Mouse (Mus musculus): ENCODE data around the gene Sorbs1. TPM values are rescaled to one million over a fixed set of nuclear protein-coding genes. Genes with fewer than 3 reads are reported as not detected.

Gene Sorbs1
- polyA plus RNA-seq, 1 experiment from 2014 or later: 107 TPM

- no peak overlapping the region for H3K4me3 ChIP-seq
- no peak overlapping the region for H3K27ac ChIP-seq
- H3K4me1 ChIP-seq: peaks cover 2% of the 10 kb centered on the region
- H3K27me3 ChIP-seq (replicated peaks): no peaks in the 10 kb centered on the region
- H3K36me3 ChIP-seq: no peaks in the 10 kb centered on the region
- no peaks in the 10 kb centered on the region for H3K9me3 ChIP-seq
- ATAC-seq (ENCODE audit: low FRiP score, low read depth): no peak
- H3K9ac ChIP-seq: no peak overlapping the region
- no peak overlapping the region for H3K4me2 ChIP-seq (replicated peaks)
- WGBS: 74% methylated on average over 9 of the region's 9 CpGs
Measured at GRCm38 (mm10) chr19:40410109-40410508, 103.5 kb downstream of the Sorbs1 start.

DNA sequence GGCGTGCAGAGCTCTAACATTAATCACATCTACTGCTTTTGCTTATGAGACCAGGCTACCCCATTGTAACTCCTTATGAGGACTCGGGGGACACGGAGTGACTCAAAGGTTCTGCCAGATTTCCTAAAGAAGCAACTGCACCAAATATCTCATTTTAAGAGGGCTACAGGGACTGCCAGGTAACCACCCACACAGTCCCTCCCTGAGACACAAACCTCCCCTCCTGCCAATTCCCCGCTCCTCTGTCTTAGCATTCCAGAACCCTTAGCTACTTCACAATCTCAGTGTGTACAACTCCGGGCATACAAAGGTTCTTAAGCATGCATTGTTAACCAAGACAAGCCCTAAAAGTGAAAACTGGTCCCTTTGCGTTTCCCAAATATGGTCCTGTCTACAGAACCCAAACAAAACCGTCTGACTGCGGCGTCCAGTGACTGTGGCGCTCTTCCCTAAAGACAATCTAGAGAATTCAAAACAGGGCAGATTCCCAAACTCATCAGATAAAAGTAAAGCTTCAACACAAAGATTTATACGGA lies 104.0 kb downstream of the Sorbs1 start:
- ATAC-seq (ENCODE audit: low FRiP score, low read depth): no peak
- no peak overlapping the region for H3K9ac ChIP-seq
- H3K4me3 ChIP-seq: no peak overlapping the region
- H3K4me2 ChIP-seq (replicated peaks): no peak overlapping the region
- H3K9me3 ChIP-seq: no peaks in the 10 kb centered on the region
- H3K27ac ChIP-seq: no peak overlapping the region
- H3K4me1 ChIP-seq: no peaks in the 10 kb centered on the region
- no peaks in the 10 kb centered on the region for H3K36me3 ChIP-seq
- WGBS: 89% methylated on average over 11 of the region's 11 CpGs
- no peaks in the 10 kb centered on the region for H3K27me3 ChIP-seq (replicated peaks)

DNA sequence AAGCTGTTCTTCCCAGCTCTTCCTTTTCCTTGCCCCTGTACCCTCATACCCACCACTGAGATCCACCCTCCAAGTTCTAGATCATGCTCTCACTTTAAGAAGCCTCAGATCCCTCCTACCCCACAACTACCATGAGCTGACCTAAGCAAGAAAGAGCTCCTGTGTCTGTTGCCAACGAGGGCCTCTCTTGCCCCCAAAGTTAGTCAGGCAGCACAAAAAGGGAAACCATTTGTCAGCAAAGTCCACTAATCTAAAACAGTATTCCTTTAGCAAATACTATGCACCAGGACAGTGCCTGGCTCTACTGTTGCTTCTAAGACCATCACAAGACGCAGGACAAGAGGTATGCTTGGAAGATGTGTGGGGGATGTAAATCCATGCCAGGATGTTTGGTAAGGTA lies 106.4 kb downstream of the Sorbs1 start:
- Histone ChIP-seq H3K36me3 (no peaks in the 10 kb centered on the region), H3K9ac (no peak overlapping the region), H3K4me3 (no peak overlapping the region), H3K9me3 (no peaks in the 10 kb centered on the region), H3K27me3 (replicated peaks) (no peaks in the 10 kb centered on the region), H3K4me1 (no peaks in the 10 kb centered on the region), H3K27ac (no peak overlapping the region), H3K4me2 (replicated peaks) (no peak overlapping the region)
- ATAC-seq (ENCODE audit: low FRiP score, low read depth): no peak
- WGBS: 82% methylated on average over 2 of the region's 2 CpGs

DNA sequence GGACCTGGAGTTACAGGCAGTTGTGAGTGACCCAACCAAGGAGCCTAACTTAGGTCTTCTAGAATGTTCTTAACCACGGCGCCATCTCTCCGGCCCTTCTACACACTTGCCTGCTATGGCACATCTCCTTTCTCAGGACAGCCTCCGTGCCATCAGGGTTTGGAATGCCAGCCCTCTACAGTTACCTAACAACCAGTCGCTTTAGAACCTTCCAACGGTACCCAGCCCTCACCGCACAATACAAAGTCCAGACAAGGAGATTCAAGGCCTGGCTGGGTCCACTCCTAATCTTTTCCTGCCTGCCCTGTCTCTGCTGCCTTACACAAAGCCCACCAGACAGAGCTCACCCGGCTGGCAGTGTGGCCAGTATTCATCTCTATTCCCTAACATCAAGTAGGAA lies 106.9 kb downstream of the Sorbs1 start:
- no peaks in the 10 kb centered on the region for H3K36me3 ChIP-seq
- no peak overlapping the region for H3K9ac ChIP-seq
- H3K9me3 ChIP-seq: no peaks in the 10 kb centered on the region
- no peaks in the 10 kb centered on the region for H3K27me3 ChIP-seq (replicated peaks)
- 94% methylated on average over 8 of the region's 8 CpGs for WGBS
- no peak for ATAC-seq (ENCODE audit: low FRiP score, low read depth)
- H3K27ac ChIP-seq: no peak overlapping the region
- no peak overlapping the region for H3K4me2 ChIP-seq (replicated peaks)
- H3K4me3 ChIP-seq: no peak overlapping the region
- H3K4me1 ChIP-seq: no peaks in the 10 kb centered on the region

GRCm38 (mm10) chr19:40405808-40406207 lies 107.8 kb downstream of the Sorbs1 start:
- no peak overlapping the region for H3K27ac ChIP-seq
- H3K4me3 ChIP-seq: no peak overlapping the region
- H3K9ac ChIP-seq: no peak overlapping the region
- H3K27me3 ChIP-seq (replicated peaks): no peaks in the 10 kb centered on the region
- H3K4me2 ChIP-seq (replicated peaks): no peak overlapping the region
- ATAC-seq (ENCODE audit: low FRiP score, low read depth): no peak
- 82% methylated on average over 11 of the region's 11 CpGs for WGBS
- H3K4me1 ChIP-seq: no peaks in the 10 kb centered on the region
- no peaks in the 10 kb centered on the region for H3K36me3 ChIP-seq
- H3K9me3 ChIP-seq: no peaks in the 10 kb centered on the region

DNA sequence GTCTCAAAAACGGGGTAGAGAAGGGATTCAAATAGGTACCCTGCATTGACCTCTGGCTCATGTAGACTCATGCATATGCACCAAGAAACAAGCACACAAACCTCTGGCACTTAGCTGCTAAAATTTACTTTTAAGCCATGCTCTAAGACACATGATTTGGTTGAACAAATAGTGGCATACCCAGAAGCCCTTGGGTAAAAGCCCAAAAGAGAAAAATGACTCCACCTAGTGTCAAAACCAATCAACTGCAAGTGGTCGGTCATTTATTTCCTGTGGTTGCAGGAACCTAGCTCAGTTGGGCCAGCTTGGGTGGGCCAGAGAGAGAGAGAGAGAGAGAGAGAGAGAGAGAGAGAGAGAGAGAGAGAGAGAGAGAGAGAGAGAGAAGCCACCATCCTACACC lies 109.0 kb downstream of the Sorbs1 start:
- WGBS: 77% methylated on average over 2 of the region's 2 CpGs
- no peak for ATAC-seq (ENCODE audit: low FRiP score, low read depth)
- no peak overlapping the region for H3K4me2 ChIP-seq (replicated peaks)
- no peaks in the 10 kb centered on the region for H3K36me3 ChIP-seq
- H3K9ac ChIP-seq: no peak overlapping the region
- H3K27ac ChIP-seq: no peak overlapping the region
- H3K4me1 ChIP-seq: no peaks in the 10 kb centered on the region
- H3K4me3 ChIP-seq: no peak overlapping the region
- no peaks in the 10 kb centered on the region for H3K9me3 ChIP-seq
- H3K27me3 ChIP-seq (replicated peaks): no peaks in the 10 kb centered on the region

DNA sequence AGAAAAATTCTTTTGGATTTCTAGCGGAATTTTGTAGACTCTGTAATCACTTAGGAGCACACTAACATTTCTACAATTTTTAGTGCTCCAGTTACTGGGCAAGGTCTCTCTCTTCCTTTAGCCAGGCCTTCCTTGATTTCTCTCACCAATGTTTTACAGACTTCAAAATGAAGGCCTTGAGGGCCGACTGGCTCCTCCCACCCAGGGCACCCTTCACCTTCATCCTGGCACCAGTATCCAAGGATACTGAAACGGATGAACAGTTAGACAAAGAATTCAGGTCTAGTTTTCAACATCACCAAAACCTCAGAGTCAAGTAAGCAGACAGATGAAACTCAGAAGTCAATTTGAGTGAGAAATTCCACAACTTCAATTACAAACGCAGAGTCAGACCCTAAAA lies 109.6 kb downstream of the Sorbs1 start:
- ATAC-seq (ENCODE audit: low FRiP score, low read depth): no peak
- no peak overlapping the region for H3K4me2 ChIP-seq (replicated peaks)
- H3K9me3 ChIP-seq: no peaks in the 10 kb centered on the region
- no peak overlapping the region for H3K27ac ChIP-seq
- 92% methylated on average over 4 of the region's 4 CpGs for WGBS
- H3K4me1 ChIP-seq: no peaks in the 10 kb centered on the region
- no peaks in the 10 kb centered on the region for H3K36me3 ChIP-seq
- no peak overlapping the region for H3K4me3 ChIP-seq
- no peaks in the 10 kb centered on the region for H3K27me3 ChIP-seq (replicated peaks)
- H3K9ac ChIP-seq: no peak overlapping the region

- 81% methylated on average over 15 of the region's 15 CpGs for WGBS
- Histone ChIP-seq H3K9ac (no peak overlapping the region), H3K4me3 (no peak overlapping the region), H3K9me3 (no peaks in the 10 kb centered on the region), H3K27ac (no peak overlapping the region), H3K27me3 (replicated peaks) (no peaks in the 10 kb centered on the region), H3K4me1 (no peaks in the 10 kb centered on the region), H3K36me3 (peaks cover 6% of the 10 kb centered on the region; the same call in 1 of the 2 replicates), H3K4me2 (replicated peaks) (no peak overlapping the region)
- ATAC-seq (ENCODE audit: low FRiP score, low read depth): no peak
Measured at GRCm38 (mm10) chr19:40402155-40402963, 111.2 kb downstream of the Sorbs1 start.

- no peak overlapping the region for H3K4me2 ChIP-seq (replicated peaks)
- no peaks in the 10 kb centered on the region for H3K9me3 ChIP-seq
- H3K27ac ChIP-seq: no peak overlapping the region
- no peak overlapping the region for H3K9ac ChIP-seq
- H3K36me3 ChIP-seq: peaks cover 6% of the 10 kb centered on the region; the same call in 1 of the 2 replicates
- no peaks in the 10 kb centered on the region; the same call in 1 of the 2 replicates for H3K4me1 ChIP-seq
- ATAC-seq (ENCODE audit: low FRiP score, low read depth): no peak
- 86% methylated on average over 7 of the region's 7 CpGs for WGBS
- H3K4me3 ChIP-seq: no peak overlapping the region
- H3K27me3 ChIP-seq (replicated peaks): no peaks in the 10 kb centered on the region
Measured at GRCm38 (mm10) chr19:40401213-40401612, 112.4 kb downstream of the Sorbs1 start.

DNA sequence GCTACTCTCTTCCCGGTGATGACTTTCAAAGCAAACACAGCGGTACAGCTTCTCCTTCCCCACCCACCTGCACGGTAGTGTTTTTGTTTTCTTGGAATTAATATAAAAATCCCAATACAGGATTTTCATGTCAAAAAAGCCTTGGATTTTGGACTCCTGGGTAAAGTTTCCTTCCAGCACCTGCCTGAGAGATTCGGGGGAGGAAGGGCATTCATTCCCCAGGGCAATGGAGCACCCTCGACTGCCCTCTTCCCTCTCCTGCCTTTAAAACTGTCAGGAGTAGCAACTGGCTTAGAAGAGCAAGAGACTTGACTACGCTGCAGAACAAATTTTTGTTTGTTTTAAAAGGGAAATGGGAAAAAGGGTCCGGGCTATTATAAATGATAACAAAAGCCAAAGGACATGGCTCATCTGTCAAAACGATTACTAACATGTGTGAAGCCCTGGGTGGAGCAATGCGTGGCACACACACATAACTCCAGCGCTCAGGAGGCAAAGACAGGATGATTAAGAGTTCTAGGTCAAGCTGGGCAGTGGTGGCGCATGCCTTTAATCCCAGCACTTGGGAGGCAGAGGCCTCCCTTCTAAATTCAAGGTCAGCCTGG lies 113.1 kb downstream of the Sorbs1 start:
- peaks cover 2% of the 10 kb centered on the region; the same call in 1 of the 2 replicates for H3K4me1 ChIP-seq
- no peak for ATAC-seq (ENCODE audit: low FRiP score, low read depth)
- H3K36me3 ChIP-seq: peaks cover 6% of the 10 kb centered on the region; the same call in 1 of the 2 replicates

DNA sequence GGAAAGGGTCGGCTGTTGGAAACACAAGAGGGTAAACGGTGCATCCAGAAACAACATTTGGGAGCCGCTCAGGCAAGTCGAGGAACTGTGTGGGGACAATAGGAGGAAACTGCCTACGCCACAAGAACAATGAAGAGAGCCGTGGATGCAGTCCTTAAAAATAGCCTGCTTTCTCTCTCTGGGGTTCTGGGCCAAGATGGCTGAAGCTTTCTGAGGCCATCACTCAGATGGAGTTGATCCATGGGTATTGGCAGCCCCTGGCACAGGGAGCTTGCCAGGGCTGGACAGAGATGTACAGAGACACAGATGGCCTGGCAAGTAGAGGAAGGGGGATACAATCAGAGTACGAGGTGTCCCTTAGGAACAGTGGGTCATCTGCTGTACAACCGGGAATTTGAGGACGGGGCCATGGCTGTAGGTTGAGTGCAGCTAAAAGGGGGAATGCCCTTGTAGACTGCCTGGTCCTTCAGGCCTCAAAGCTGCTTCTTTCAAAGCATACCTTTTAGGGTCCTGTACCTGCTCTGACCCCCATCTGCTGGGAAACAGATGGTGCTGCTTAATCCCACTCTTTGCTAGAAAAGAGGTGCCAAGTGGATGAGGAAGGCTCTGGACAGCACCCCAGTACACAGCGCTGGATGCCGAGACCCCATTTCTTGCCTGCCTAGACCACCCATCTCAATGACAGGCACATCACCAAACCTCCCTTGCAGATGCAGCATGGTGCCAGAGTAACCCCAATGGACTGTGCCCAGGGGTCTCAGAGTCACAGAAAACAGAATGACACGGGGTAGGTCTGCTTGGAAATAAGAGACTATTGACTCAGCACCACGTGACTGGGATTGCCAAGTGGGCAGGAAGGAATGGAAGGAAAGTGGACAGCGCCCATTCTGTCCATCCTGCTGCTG lies 117.6 kb downstream of the Sorbs1 start:
- Histone ChIP-seq H3K4me3 (no peak overlapping the region), H3K4me2 (replicated peaks) (no peak overlapping the region), H3K27me3 (replicated peaks) (no peaks in the 10 kb centered on the region; the same call in 1 of the 2 replicates), H3K9ac (no peak overlapping the region), H3K4me1 (peaks cover 6% of the 10 kb centered on the region; the same call in 1 of the 2 replicates), H3K27ac (0 out of 2 replicates have a peak overlapping the region, but pooled peaks have one; percentile 10), H3K9me3 (no peaks in the 10 kb centered on the region), H3K36me3 (peaks cover 16% of the 10 kb centered on the region)
- WGBS: 62% methylated on average over 14 of the region's 14 CpGs
- ATAC-seq (ENCODE audit: low FRiP score, low read depth): no peak

More for the DNA sequence above, 113.1 kb downstream of the Sorbs1 start:
- Histone ChIP-seq H3K9ac (no peak overlapping the region), H3K27me3 (replicated peaks) (no peaks in the 10 kb centered on the region), H3K4me2 (replicated peaks) (no peak overlapping the region), H3K9me3 (no peaks in the 10 kb centered on the region), H3K4me3 (no peak overlapping the region), H3K27ac (no peak overlapping the region)
- 57% methylated on average over 11 of the region's 11 CpGs for WGBS

DNA sequence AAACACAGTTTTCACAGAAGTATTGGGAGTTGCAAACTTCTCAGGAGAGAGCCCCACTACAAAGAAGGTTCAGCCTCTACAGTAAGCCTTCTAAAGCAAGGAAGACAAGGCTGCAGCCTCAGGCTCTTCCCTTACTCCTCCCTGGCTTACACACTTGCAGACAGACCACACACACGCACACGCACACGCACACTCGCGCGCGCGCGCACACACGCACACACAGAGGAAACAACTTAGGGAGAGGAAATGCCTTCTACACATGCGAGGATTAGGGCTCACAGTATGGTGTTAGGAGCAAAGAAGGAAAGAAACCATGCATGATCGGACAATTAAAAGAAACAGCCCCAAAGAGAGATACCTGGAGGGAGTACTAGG lies 118.3 kb downstream of the Sorbs1 start:
- 87% methylated on average over 12 of the region's 12 CpGs for WGBS
- no peak overlapping the region for H3K4me2 ChIP-seq (replicated peaks)
- no peak overlapping the region for H3K27ac ChIP-seq
- no peak overlapping the region for H3K4me3 ChIP-seq
- H3K4me1 ChIP-seq: peaks cover 6% of the 10 kb centered on the region; the same call in 1 of the 2 replicates
- H3K9me3 ChIP-seq: no peaks in the 10 kb centered on the region
- H3K9ac ChIP-seq: no peak overlapping the region
- no peak for ATAC-seq (ENCODE audit: low FRiP score, low read depth)
- no peaks in the 10 kb centered on the region; the same call in 1 of the 2 replicates for H3K27me3 ChIP-seq (replicated peaks)
- peaks cover 16% of the 10 kb centered on the region for H3K36me3 ChIP-seq
